Mouse (Mus musculus) liver, embryonic 11.5 days (tissue): ENCODE data around the gene Wdhd1. TPM values are rescaled to one million over a fixed set of nuclear protein-coding genes. Genes with fewer than 3 reads are reported as not detected.
"Not testable (repeated sequence)": the region's sequence is repeated elsewhere in the genome, so short reads cannot be mapped to it uniquely, and the experiment has no call there.

ENCODE experiments used
- ATAC-seq: fragments of 200-750 bp; cut with Nextera tagmentation; replicated peaks from 2 replicates; pipeline ENCODE4 v1.8.0; 2017; ENCODE audit warnings: moderate number of reproducible peaks, mild to moderate bottlenecking, moderate TSS enrichment, moderate library complexity; ENCODE audit not compliant: low FRiP score
- DNase-seq: peaks from one replicate; pipeline ENCODE4 v3.0.0-alpha.2; 2017; ENCODE audit warnings: low spot score
- H3K27ac ChIP-seq: fragments of 300-500 bp; sonication (generic); 2 replicates; pipeline ENCODE4 v1.5.1; 2014; ENCODE audit warnings: mild to moderate bottlenecking, low read depth, low read length, control low read depth
- H3K27me3 ChIP-seq: fragments of 300-500 bp; sonication (generic); replicated peaks from 2 replicates; pipeline ENCODE4 v1.6.1; 2014; ENCODE audit warnings: low read length, mixed read lengths; ENCODE audit not compliant: control insufficient read depth, insufficient read depth
- H3K36me3 ChIP-seq: fragments of 300-500 bp; sonication (generic); 2 replicates; pipeline ENCODE4 v1.6.1; 2014; ENCODE audit warnings: mild to moderate bottlenecking, low read length, moderate library complexity, mixed read lengths; ENCODE audit not compliant: control insufficient read depth, insufficient read depth
- H3K4me1 ChIP-seq: fragments of 300-500 bp; sonication (generic); replicated peaks from 2 replicates; pipeline ENCODE4 v1.6.1; 2014; ENCODE audit warnings: low read length, mixed read lengths; ENCODE audit not compliant: control insufficient read depth, insufficient read depth
- H3K4me2 ChIP-seq: fragments of 300-500 bp; sonication (generic); 2 replicates; pipeline ENCODE4 v1.6.1; 2014; ENCODE audit warnings: mild to moderate bottlenecking, control low read depth, moderate library complexity
- H3K4me3 ChIP-seq: fragments of 300-500 bp; sonication (generic); 2 replicates; pipeline ENCODE4 v1.5.1; 2014; ENCODE audit warnings: low read depth, low read length, control low read depth
- H3K9ac ChIP-seq: fragments of 300-500 bp; sonication (generic); 2 replicates; pipeline ENCODE4 v1.6.1; 2014; ENCODE audit warnings: low read depth, low read length, control low read depth
- H3K9me3 ChIP-seq: fragments of 300-500 bp; sonication (generic); 2 replicates; pipeline ENCODE4 v1.6.1; 2016; ENCODE audit warnings: low read length, inconsistent platforms, mixed read lengths; ENCODE audit not compliant: control insufficient read depth
- WGBS: fragments of 180-500 bp; shearing (Covaris S2); extraction: QIAGEN DNeasy Blood & Tissue Kit; methylation state at CpG from one replicate; pipeline ENCODE4 v1.1.7; 2014; 5-methylcytosine and 5-hydroxymethylcytosine counted together
- polyA plus RNA-seq: library from polyadenylated mRNA; unstranded; fragments of >200 nt; fragmentation: Nextera tagmentation; extraction: Ambion mirVana; gene quantifications from 2 replicates; pipeline ENCODE4 v1.2.1, GENCODE M21; 2014

Wdhd1 gene
- polyA plus RNA-seq: 65.7 and 68.8 TPM in 2 replicates

DNA sequence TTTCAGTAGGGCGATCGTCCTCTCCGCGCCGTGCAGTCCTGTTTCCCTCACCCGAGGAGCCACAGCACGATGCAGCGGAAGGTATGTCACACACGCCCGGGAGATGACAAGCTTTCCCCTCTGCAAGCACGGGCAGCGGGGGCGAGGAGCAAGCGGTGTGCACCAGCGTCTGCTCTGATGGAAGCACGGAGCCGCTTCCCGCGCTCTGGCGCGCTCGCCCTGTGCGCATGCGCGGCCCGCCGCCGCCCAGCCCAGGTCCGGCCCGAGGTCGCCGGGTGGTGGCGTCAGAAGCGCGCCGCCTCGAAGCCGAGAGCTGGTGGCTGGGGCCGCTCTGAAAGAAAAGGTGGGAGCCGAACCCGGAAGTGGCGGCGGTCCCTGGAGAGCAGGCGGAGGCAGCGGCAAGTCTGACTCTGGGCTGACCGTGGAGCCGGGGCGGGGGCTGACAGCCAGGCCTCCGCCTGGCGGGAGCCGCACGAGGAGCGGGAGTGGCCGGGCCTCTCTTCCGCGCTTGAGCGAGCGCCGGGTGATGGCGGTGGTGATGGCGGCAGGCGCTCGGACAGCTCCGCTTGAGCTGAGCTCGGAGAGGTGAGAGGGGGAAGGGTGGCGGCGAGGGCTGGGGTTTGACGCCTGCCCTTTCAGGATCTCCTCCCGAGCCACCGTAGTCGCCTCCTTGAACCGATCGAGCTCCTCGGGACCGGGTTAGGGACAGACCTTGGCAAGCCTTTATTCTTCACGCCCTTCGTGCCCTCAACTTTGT lies at the start of gene Wdhd1, which contains the start of gene Socs4:
Gene Wdhd1, minus strand, starts transcription at position 221 of the 757 bp plus-strand sequence.
Gene Socs4, plus strand, starts transcription at position 295 of the 757 bp plus-strand sequence.
- peaks cover 7% of the 10 kb centered on the region; the same call in 1 of the 2 replicates for H3K36me3 ChIP-seq
- peak within 1 kb of the TSS; percentile 97 for H3K27ac ChIP-seq
- H3K4me2 ChIP-seq: peak within 1 kb of the TSS; percentile 83
- peaks cover 13% of the 10 kb centered on the region for H3K4me1 ChIP-seq
- H3K4me3 ChIP-seq: peak within 1 kb of the TSS; percentile 91
- H3K27me3 ChIP-seq: no peaks in the 10 kb centered on the region
- ATAC-seq (peak; percentile 94), DNase-seq (peak; percentile 94)
- peak within 1 kb of the TSS; percentile 96 for H3K9ac ChIP-seq
- WGBS: under 1% methylated on average over 75 of the region's 77 CpGs
- no peaks in the 10 kb centered on the region for H3K9me3 ChIP-seq

DNA sequence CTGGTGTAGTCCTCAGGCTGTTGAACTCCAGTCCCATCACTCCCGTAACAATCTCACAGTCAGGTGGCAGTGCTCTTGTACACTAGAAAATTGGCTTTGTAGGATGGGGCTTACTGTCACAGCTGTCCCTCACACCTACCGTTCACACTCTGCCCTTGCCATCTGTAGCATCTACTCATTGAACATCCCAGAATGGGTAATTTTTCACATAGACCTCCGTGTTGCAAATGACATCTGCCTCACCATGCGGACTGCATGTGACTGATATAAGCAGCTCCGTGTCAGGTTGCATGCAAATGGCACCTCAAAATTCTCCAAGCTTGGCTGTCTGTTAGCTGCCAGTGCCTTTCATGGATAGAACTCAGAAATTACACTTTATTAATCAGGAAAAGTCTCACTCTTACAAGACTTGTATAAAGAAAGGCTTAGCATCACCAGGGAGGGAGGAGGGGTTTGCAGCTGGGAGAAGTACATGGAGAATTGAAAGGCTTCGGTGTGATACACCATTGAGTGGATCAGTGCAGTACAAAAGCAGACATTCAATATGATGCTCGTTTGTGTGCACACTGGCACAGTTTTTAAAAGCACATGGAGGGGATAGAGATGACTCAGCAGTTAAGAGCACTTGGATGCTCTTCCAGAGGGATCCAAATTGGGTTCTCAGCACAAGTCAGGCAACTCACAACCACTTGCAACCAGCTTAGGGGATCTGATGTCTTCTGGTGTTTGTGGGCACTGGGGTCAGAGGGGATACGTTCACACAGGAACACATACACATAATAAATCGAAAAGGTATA lies 49.5 kb upstream of the Wdhd1 start:
- ATAC-seq (no peak), DNase-seq (no peak)
- no peak overlapping the region for H3K4me3 ChIP-seq
- H3K27ac ChIP-seq: no peak overlapping the region
- H3K4me1 ChIP-seq: no peaks in the 10 kb centered on the region
- no peaks in the 10 kb centered on the region for H3K27me3 ChIP-seq
- WGBS: 83% methylated on average over 9 of the region's 9 CpGs
- H3K9me3 ChIP-seq: no peaks in the 10 kb centered on the region
- H3K4me2 ChIP-seq: no peak overlapping the region
- H3K9ac ChIP-seq: no peak overlapping the region
- H3K36me3 ChIP-seq: peaks cover 7% of the 10 kb centered on the region; the same call in 1 of the 2 replicates

DNA sequence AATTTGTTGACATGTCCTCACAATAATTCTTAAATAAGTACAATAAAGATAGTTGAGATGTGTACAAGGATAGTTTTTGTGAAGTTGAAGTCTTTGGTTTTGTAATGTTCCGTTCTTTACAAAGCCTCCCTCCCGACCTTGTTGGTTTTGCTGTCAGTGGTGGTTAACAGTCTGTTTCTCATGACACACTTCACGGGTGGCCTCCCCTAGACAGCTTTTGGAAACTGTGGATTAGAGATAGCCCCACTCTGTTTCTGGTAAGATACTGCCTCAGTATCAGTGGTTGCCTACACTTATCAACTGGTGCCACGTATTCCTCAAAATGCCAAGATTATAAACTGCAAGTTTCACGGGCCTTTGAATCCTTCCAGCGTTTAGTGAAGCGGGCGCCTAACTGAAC lies 44.9 kb upstream of the Wdhd1 start:
- H3K9me3 ChIP-seq, H3K27me3 ChIP-seq, H3K4me1 ChIP-seq, H3K4me3 ChIP-seq, DNase-seq, H3K9ac ChIP-seq, H3K27ac ChIP-seq, H3K4me2 ChIP-seq: not testable (repeated sequence)
- 56% methylated on average over 6 of the region's 8 CpGs for WGBS
- peak; percentile 98 for ATAC-seq
- peaks cover 12% of the 10 kb centered on the region; the same call in 1 of the 2 replicates for H3K36me3 ChIP-seq

DNA sequence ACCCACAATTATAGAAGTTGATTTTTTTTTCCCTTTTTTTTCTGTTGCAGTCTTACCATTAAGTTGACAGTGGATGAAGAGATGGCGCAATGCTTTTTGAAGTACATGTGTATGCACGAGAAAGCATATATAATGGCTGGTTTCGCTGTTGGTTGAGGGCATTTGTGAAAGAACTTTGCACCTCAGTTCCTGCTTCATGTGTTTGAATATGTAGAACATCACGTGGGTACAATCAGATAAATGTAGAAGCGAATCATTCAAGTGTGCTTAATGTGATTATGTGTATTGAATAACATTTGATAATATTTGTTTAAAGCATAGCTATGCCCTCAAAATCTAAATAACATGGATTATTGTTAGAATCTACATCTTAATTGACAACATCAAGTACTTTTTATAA lies 42.7 kb upstream of the Wdhd1 start:
- Histone ChIP-seq H3K27ac (no peak overlapping the region), H3K27me3 (no peaks in the 10 kb centered on the region), H3K36me3 (peaks cover 18% of the 10 kb centered on the region; the same call in 1 of the 2 replicates), H3K4me3 (no peak overlapping the region), H3K4me2 (no peak overlapping the region), H3K9me3 (no peaks in the 10 kb centered on the region), H3K4me1 (peaks cover 6% of the 10 kb centered on the region), H3K9ac (no peak overlapping the region)
- DNase-seq (no peak), ATAC-seq (no peak)
- WGBS: 92% methylated on average over 5 of the region's 5 CpGs

DNA sequence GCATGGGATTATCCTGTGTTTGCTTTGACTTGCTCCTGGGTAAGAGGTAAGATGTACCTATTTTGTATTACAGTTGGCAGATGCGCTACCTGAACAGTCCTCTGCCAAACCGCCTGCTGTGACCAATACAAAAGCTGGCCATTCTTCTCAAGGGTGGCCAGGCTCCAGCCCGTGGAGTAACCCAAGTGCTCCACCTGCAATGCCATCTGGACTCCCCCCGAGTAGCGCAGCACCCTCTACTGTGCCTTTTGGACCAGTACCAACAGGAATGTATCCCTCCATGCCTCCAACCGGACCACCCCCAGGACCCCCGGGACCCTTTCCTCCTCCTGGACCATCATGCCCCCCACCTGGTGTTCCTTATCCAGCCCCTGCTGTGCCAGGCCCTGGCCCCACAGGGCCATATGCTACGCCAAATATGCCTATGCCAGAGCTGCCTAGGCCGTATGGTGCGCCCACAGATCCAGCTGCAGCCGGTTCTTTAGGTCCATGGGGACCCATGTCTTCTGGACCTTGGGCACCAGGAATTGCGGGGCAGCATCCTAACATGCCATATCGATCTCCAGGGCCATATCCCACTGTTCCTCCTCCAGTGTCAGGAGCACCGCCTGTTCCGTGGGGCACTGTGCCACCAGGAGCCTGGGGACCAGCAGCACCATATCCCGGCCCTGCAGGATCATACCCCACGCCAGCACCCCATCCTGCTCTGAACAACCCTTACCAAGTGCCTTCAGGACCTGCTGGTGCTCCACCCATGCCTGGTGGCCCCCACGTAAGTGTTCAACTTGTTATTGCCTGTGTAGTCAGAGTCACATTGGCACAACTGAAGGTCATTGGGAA lies 33.9 kb upstream of the Wdhd1 start:
- H3K27me3 ChIP-seq: no peaks in the 10 kb centered on the region
- H3K4me3 ChIP-seq: no peak overlapping the region
- DNase-seq: peak; percentile 29
- H3K4me1 ChIP-seq: 0 out of 2 replicates have a peak, but pooled peaks cover 2% of the 10 kb centered on the region
- H3K27ac ChIP-seq: no peak overlapping the region
- WGBS: 95% methylated on average over 18 of the region's 18 CpGs
- no peaks in the 10 kb centered on the region for H3K9me3 ChIP-seq
- H3K4me2 ChIP-seq: no peak overlapping the region
- no peak for ATAC-seq
- no peak overlapping the region for H3K9ac ChIP-seq
- peaks cover 29% of the 10 kb centered on the region for H3K36me3 ChIP-seq

DNA sequence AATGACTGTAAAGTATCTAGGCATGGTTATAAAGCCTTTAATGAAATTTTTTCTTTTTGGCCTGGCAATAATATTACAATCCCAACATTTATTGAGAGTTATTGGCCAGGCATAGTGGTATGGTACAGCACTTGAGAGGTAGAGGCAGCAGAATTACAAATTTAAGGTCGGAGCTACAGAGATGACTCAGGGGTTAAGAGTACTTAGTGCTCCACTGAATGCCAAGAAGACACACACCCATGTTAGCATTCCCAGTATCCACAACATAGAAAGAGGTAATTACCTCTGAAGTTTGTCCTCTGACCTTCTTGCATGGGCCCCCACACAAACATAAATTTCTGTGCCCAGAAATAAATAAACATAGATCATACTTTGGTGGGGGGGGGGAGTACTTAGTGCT lies 32.4 kb upstream of the Wdhd1 start:
- 97% methylated on average over 1 of the region's 1 CpGs for WGBS
- H3K4me3 ChIP-seq: no peak overlapping the region
- no peak for DNase-seq
- peaks cover 29% of the 10 kb centered on the region for H3K36me3 ChIP-seq
- H3K27ac ChIP-seq: no peak overlapping the region
- no peak for ATAC-seq
- no peak overlapping the region for H3K4me2 ChIP-seq
- peaks cover 8% of the 10 kb centered on the region; the same call in 1 of the 2 replicates for H3K4me1 ChIP-seq
- H3K27me3 ChIP-seq: no peaks in the 10 kb centered on the region
- no peak overlapping the region for H3K9ac ChIP-seq
- no peaks in the 10 kb centered on the region for H3K9me3 ChIP-seq

DNA sequence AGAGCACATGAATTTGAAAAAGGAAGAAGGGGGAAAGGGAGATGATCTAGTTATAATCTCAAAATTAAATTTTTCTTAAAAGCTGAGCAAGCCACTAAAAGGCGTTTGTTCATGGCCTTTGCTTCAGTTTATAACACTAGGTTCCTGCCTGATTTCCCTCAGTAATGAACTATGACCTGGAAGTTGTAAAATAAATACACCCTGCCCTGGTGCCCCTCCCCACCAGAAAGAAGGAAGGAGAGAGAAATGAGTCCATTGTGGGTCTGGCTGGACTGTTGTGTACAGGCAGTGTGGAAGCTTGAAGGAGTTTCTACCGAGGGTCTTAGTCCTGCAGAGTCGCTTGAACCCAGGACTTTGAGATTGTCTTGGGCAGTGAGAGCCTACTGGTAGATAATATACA lies 31.0 kb upstream of the Wdhd1 start:
- no peak for DNase-seq
- Histone ChIP-seq H3K4me1 (peaks cover 9% of the 10 kb centered on the region; the same call in 1 of the 2 replicates), H3K9me3 (no peaks in the 10 kb centered on the region), H3K27me3 (no peaks in the 10 kb centered on the region), H3K27ac (no peak overlapping the region), H3K36me3 (peaks cover 29% of the 10 kb centered on the region), H3K4me2 (no peak overlapping the region), H3K9ac (no peak overlapping the region), H3K4me3 (no peak overlapping the region)
- ATAC-seq: no peak
- WGBS: 79% methylated on average over 3 of the region's 3 CpGs

DNA sequence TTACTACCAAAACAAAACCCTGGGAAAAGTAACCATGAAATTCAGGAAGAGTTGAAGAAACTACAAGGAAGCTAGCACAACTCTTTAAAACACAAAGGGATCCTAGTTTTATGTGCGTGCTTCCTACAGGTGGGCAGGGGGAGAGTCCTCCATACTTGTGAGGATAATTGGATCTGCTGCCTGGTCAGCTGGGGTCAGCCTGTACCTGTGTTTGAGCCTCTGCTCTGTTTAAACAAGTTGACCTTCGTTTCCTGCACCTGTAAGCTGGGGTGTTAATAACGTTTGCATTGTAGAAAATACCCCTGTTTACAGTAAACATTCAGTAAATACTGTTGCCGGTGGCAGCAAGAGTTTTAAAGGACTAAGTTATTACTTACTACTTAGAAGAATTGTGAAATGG lies 29.3 kb upstream of the Wdhd1 start:
- DNase-seq (no peak), ATAC-seq (no peak)
- Histone ChIP-seq H3K36me3 (peaks cover 22% of the 10 kb centered on the region), H3K4me2 (no peak overlapping the region), H3K27ac (no peak overlapping the region), H3K9me3 (no peaks in the 10 kb centered on the region), H3K4me3 (no peak overlapping the region), H3K4me1 (peaks cover 10% of the 10 kb centered on the region; the same call in 1 of the 2 replicates), H3K9ac (no peak overlapping the region), H3K27me3 (no peaks in the 10 kb centered on the region)
- 73% methylated on average over 4 of the region's 4 CpGs for WGBS
